Mouse (Mus musculus) kidney, adult 2 months (tissue): ENCODE data around the gene Rabif. TPM values are rescaled to one million over a fixed set of nuclear protein-coding genes. Genes with fewer than 3 reads are reported as not detected.
"Not testable (repeated sequence)": the region's sequence is repeated elsewhere in the genome, so short reads cannot be mapped to it uniquely, and the experiment has no call there.

Source experiments
- DNase-seq: peaks from one replicate; pipeline ENCODE4 v3.0.0; 2021
- H3K27ac ChIP-seq: fragments of 200-500 bp; 2 replicates; pipeline ENCODE4 v1.5.1; 2012; ENCODE audit warnings: low read depth, low read length, control low read depth, inconsistent platforms; ENCODE audit not compliant: insufficient read depth
- H3K27me3 ChIP-seq: fragments of 200-500 bp; replicated peaks from 2 replicates; pipeline ENCODE4 v1.6.1; 2012; ENCODE audit warnings: mild to moderate bottlenecking, moderate library complexity, low read length, inconsistent platforms; ENCODE audit not compliant: control insufficient read depth, insufficient read depth
- H3K36me3 ChIP-seq: fragments of 200-500 bp; 2 replicates; pipeline ENCODE4 v1.6.1; 2012; ENCODE audit warnings: mild to moderate bottlenecking, moderate library complexity, low read length, inconsistent platforms; ENCODE audit not compliant: control insufficient read depth, insufficient read depth
- H3K4me1 ChIP-seq: fragments of 200-500 bp; 2 replicates; pipeline ENCODE4 v1.6.1; 2011; ENCODE audit warnings: low read length; ENCODE audit not compliant: control insufficient read depth, insufficient read depth
- H3K4me3 ChIP-seq: fragments of 200-500 bp; 2 replicates; pipeline ENCODE4 v1.5.1; 2011; ENCODE audit warnings: mild to moderate bottlenecking, low read depth, low read length, control low read depth; ENCODE audit not compliant: insufficient read depth
- CTCF ChIP-seq: fragments of 200-500 bp; conservative IDR thresholded peaks from 2 replicates; pipeline ENCODE4 v1.5.1; 2011; ENCODE audit warnings: low read depth, mild to moderate bottlenecking, control low read depth, low read length, moderate library complexity, mixed read lengths; ENCODE audit not compliant: insufficient read depth, insufficient read length
- POLR2A ChIP-seq: fragments of 200-500 bp; IDR thresholded peaks from one replicate; pipeline ENCODE4 v1.6.1; 2011; ENCODE audit warnings: low read depth, low read length, control low read depth
- WGBS: fragments of 180-500 bp; shearing (Covaris S2); methylation state at CpG from one replicate; pipeline ENCODE4 v1.1.7; 2018; 5-methylcytosine and 5-hydroxymethylcytosine counted together
- polyA plus RNA-seq: library from polyadenylated mRNA; depleted of rRNA; stranded (reverse); fragments of >200 nt; gene quantifications from 2 replicates; pipeline ENCODE4 v1.2.3, GENCODE M21; 2012; rRNA removed

Gene Rabif
- 16.1 and 17.9 TPM in 2 replicates for polyA plus RNA-seq

- H3K4me3 ChIP-seq: peak within 1 kb of the TSS; percentile 85
- peaks cover 6% of the 10 kb centered on the region for H3K4me1 ChIP-seq
- no peaks in the 10 kb centered on the region for H3K27me3 ChIP-seq
- TF ChIP-seq POLR2A (peak; percentile 78), CTCF (peak; percentile 51)
- peak within 1 kb of the TSS; percentile 91 for H3K27ac ChIP-seq
- under 1% methylated on average over 58 of the region's 58 CpGs for WGBS
- DNase-seq: peak; percentile 99
- no peaks in the 10 kb centered on the region; the same call in 1 of the 2 replicates for H3K36me3 ChIP-seq
Observed at GRCm38 (mm10) chr1:134494428-134495215, at the start of gene Rabif. Rabif (plus strand) TSS chr1:134494648.

GRCm38 (mm10) chr1:134445418-134445817 lies 49.0 kb upstream of the Rabif start:
- no peak overlapping the region for H3K4me3 ChIP-seq
- no peaks in the 10 kb centered on the region for H3K27me3 ChIP-seq
- TF ChIP-seq POLR2A (no peak), CTCF (no peak)
- H3K4me1 ChIP-seq: no peaks in the 10 kb centered on the region
- 81% methylated on average over 2 of the region's 2 CpGs for WGBS
- no peaks in the 10 kb centered on the region for H3K36me3 ChIP-seq
- DNase-seq: no peak
- no peak overlapping the region for H3K27ac ChIP-seq

GRCm38 (mm10) chr1:134448537-134448936 lies 45.9 kb upstream of the Rabif start:
- H3K4me1 ChIP-seq, H3K27me3 ChIP-seq, H3K4me3 ChIP-seq, DNase-seq, H3K36me3 ChIP-seq, H3K27ac ChIP-seq: not testable (repeated sequence)
- WGBS: 64% methylated on average over 3 of the region's 3 CpGs

GRCm38 (mm10) chr1:134450201-134450600 lies 44.2 kb upstream of the Rabif start:
- peak; percentile 9 for DNase-seq
- no peaks in the 10 kb centered on the region for H3K36me3 ChIP-seq
- H3K4me3 ChIP-seq: no peak overlapping the region
- TF ChIP-seq POLR2A (no peak), CTCF (no peak)
- H3K27me3 ChIP-seq: no peaks in the 10 kb centered on the region
- H3K4me1 ChIP-seq: 0 out of 2 replicates have a peak, but pooled peaks cover 3% of the 10 kb centered on the region
- H3K27ac ChIP-seq: no peak overlapping the region
- 71% methylated on average over 4 of the region's 4 CpGs for WGBS

- peaks cover 4% of the 10 kb centered on the region; the same call in 1 of the 2 replicates for H3K4me1 ChIP-seq
- no peak for TF ChIP-seq POLR2A
- TF ChIP-seq CTCF: peak; percentile 45
- H3K36me3 ChIP-seq: no peaks in the 10 kb centered on the region
- DNase-seq: peak; percentile 53
- no peaks in the 10 kb centered on the region for H3K27me3 ChIP-seq
- H3K27ac ChIP-seq: no peak overlapping the region
- no peak overlapping the region for H3K4me3 ChIP-seq
- WGBS: 38% methylated on average over 3 of the region's 3 CpGs
Observed at GRCm38 (mm10) chr1:134450986-134451385, 43.5 kb upstream of the Rabif start.

- DNase-seq: peak; percentile 98
- peak within 1 kb of the TSS; percentile 12; the same call in 1 of the 2 replicates for H3K27ac ChIP-seq
- H3K4me3 ChIP-seq: peak within 1 kb of the TSS; percentile 90
- WGBS: under 1% methylated on average over 61 of the region's 61 CpGs
- no peaks in the 10 kb centered on the region for H3K27me3 ChIP-seq
- H3K4me1 ChIP-seq: peaks cover 7% of the 10 kb centered on the region; the same call in 1 of the 2 replicates
- no peaks in the 10 kb centered on the region for H3K36me3 ChIP-seq
- no peak for TF ChIP-seq CTCF
- peak; percentile 16 for TF ChIP-seq POLR2A
Observed at GRCm38 (mm10) chr1:134454904-134455824, 39.3 kb upstream of the Rabif start, which contains the start of gene Klhl12. Klhl12 (plus strand) TSS chr1:134455531.

DNA sequence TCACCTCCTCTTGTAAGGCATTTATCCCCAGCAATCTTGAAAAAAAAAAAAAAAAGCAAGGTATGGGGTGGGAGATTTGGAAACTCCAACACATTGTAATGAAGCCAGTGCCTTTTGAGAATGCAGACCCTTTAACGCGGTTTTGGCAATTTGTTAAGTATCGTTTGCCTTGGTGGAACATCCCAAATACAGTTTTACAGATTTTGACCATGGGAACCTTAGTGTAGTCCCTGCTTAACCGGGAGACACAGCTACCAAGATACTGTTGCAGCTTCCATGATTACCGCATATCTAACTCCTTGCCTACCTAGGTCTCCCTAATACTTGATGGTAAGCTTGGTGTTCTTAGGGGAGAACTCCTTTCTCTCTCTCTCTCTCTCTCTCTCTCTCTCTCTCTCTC lies 38.4 kb upstream of the Rabif start:
- no peak for DNase-seq
- Histone ChIP-seq H3K27me3 (no peaks in the 10 kb centered on the region), H3K4me3 (peak overlapping the region; percentile 90; the same call in 1 of the 2 replicates), H3K27ac (no peak overlapping the region), H3K36me3 (no peaks in the 10 kb centered on the region), H3K4me1 (peaks cover 7% of the 10 kb centered on the region; the same call in 1 of the 2 replicates)
- WGBS: 15% methylated on average over 5 of the region's 5 CpGs
- TF ChIP-seq POLR2A (no peak), CTCF (no peak)
